Mouse (Mus musculus) lung, postnatal 4 days (tissue): Measurements from ENCODE around the gene Slc10a6.
A peak's percentile ranks its signal among the peaks of the same experiment; 100 is the strongest.

Experiments
- DNase-seq, 2 experiments: peaks; one replicate each; pipeline ENCODE4 v3.0.0; 2021

Slc10a6 gene

DNA sequence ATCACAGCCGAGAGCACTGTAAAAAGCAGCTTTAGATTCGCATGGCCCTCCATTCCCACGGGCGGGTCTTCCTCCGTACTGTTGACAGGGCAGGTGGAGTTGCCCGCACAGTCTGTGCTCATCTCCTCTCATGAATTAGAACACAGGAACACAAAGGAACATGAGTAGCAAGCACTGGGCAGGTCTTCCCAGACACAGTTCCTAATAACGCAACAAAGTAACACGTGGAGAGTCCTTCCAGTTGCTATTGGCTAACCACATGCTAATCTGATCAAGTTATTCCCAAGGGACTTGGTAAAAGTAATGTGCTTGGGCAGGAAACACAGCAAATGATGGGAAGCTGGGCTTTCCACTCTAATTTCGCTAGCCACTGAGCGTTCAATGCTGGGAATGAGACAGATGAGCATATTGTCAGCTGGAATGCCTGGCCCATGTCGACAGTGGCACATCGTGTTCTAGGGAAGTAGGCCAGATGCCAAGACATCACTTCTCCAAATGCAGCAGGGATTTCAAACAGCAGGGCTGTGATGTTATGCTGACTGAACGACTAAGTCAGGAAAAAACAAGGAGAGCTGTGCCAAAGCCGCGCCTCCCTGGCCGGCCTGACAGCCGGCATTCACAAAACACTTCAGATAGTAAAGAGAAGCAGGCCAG, at the start of gene Slc10a6:
TSS of gene Slc10a6 (minus strand) at position 293 of the 654 bp plus-strand sequence.
- peak; percentile 75 to 93 for DNase-seq

DNA sequence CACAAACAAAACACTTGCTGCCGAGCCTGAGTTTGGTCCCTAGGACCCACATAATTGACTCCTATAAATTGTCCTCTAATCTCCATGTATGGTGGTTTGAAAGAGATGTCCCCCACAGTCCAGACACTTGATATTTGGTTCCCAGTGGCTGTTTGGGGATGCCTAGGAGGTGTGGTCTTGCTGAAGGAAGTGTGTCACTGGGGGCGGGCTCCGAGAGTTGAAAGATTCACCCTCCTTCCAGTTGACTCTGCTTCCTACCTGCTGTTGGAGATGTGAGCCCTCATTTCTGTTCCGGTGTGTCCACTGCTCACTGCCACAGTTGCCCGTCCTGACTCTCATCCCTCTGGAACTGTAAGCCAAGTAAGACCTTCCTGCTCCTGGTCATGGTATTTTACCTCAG, 49.8 kb upstream of the Slc10a6 start:
- DNase-seq = no peak

DNA sequence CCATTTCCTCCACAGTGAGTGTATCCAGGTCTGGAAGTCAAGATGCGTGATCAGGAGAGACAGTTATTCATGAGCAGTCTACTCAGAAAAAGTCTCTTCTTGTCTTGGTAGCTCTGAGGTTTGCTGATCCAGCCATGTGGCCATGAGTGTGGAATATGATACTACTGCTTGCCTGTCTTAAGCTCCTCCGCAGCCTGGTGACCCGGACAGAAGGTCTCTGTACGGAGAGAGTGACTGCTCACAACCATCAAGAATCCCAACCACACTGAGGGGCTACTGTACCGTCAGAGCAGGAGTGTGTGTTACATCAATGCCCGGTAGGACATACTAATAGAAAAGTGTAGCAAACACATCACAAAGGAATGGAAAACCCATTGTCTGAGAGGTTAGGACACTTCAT, 48.7 kb upstream of the Slc10a6 start:
- no peak for DNase-seq

DNA sequence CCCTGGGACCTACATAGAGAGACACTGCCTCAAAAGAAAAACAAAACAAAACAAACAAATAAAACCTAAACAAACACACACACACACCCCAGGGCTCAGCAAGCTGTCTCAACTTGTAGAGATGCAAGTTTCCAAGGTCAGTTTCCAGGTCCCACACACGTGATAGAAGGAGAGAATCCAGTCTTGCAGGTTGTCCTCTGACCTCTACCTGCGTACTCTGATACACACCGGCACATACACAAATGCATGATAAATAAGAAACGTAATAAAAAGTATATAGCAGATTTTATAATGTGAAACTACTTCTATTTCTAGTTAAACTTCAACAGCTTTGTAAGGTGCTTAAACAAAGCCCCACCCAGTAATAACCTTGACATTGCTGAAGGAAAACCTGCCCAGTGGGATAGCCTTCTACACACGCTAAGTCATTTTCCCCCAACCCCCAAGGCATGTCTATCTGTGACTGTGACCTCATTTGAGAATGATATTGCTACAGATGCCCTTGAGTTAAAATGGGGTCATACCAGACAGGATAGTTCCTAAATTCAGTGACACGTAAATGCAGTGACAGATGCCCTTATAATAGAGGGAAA, 47.2 kb upstream of the Slc10a6 start:
- no peak for DNase-seq

DNA sequence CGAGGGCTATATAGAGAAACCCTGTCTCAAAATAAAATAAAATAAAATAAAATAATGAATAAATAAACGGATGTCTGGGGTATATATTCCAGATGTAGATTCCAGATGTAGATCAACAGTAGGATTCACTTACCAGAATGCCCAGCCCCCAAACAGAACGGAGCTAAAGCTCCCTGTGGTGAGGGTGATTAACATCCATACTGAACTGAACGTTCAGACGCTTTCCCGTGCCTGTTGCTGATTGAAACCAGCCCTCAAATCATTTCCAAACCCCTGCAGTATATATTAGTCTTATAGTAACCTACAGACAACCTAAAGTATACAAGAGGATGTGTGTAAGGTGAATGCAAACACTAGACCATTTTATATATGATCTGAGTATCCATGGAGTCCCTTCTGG, 45.3 kb upstream of the Slc10a6 start:
- DNase-seq = no peak

DNA sequence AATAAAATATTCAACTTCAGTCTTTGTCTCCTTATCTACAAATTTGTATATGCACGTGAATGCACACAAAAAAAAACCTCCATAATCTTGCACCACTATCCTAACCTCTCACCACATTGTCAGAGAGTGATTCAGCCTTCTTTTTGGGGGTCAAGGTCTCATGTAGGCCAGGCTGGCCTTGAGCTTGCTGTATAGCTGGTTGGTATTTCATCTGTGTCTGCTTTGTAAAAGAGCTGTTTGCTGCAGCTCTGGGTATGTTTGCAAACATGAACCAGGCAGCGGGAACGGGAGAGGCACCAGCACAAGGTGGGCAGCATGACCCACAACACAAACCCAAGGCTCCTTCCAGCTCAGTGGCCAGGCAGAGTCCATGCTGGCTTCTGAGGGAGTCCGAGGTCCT, 44.4 kb upstream of the Slc10a6 start:
- no peak for DNase-seq

DNA sequence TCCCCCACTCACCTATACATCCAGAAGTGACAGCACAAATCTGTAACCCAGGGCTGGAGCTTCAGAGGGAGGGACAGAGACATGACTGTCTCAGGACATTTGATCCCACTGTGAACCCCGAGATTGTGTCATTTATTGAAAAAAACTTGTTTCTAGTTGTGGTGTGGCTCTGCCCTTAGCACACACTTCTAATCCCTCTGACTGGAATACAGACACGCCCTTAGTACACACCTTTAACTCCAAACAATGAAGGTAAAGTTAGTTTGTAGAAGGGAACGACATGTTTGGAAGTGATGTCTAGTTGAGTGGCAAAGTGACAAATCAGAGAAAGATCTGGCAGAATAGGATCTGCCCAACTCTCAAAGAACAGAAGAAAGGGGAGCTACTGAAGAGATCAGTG, 42.7 kb upstream of the Slc10a6 start:
- DNase-seq = no peak

DNA sequence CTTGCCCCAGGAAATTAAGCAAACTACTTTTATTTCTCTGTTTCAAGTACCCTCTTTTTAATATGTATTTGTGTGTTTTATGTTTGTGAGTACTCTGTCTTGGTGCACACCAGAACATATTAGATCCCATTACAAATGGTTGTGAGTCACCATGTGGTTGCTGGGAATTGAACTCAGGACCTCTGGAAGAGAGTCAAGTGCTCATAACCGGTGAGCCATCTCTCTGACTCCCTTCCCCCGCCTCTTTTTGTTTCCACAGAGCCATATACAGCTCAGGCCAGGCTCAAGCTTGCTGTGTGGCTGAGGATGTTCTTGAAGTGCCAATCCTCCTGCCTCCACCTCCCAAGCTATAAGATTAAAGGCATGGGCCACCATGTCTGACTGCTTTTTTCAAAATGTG, 36.7 kb upstream of the Slc10a6 start:
- DNase-seq = no peak

DNA sequence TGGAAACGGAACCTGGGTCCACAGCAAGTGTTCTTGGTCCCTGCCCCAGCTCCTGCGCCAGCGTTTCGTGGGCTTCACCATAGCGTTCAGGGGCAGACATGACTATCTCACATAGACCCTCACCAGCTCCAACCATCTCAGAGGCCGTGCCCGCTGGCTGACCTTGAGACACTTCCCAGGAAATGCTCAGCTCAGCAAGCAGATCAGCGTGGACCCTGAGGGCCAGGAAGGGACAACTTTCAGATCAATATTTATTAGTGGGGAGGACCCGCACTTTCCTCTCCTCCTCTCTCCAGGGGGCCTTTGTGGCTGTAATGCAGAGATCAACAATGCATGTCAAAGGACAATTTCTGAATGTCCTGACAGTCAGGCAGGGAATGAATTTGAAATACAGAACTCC, 35.7 kb upstream of the Slc10a6 start:
- no peak for DNase-seq

DNA sequence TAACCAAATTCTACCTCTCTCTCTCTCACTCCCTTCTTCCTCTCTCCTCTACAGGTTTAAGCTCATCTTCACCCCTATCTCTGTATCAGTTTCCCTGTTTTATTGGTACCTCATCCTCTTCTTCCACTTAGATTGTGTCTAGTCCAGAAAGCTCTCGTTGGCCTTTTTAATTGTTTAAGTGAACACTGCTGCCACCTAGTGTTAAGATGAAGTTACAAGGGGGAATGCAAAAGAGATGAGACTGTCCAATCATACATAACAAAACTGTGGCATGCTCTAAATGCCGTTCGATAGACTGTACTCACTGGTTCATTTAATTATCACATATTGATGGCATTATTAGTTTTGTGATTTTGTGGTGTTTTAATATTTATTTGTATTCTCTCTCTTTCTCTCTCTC, 30.4 kb upstream of the Slc10a6 start:
- no peak for DNase-seq

DNA sequence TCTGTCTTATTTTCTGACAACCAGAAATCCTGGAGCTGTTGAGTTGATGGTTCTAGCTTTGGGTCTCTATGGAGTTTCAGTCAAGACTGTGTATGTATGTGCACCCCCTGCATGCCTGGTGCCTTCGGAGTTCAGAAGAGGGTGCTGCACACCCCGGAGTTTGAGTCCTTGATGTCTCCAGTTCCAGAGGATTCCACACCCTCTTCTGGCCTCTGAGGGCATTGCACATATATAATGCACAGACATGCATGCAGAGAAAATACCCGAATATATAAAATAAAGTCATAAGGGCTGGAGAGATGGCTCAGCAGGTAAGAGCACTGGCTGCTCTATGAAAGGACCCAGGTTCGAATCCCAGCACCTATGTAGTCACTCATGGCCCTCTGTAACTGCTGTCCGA, 29.7 kb upstream of the Slc10a6 start:
- DNase-seq = peak in 1 of 2 experiments; percentile 47

DNA sequence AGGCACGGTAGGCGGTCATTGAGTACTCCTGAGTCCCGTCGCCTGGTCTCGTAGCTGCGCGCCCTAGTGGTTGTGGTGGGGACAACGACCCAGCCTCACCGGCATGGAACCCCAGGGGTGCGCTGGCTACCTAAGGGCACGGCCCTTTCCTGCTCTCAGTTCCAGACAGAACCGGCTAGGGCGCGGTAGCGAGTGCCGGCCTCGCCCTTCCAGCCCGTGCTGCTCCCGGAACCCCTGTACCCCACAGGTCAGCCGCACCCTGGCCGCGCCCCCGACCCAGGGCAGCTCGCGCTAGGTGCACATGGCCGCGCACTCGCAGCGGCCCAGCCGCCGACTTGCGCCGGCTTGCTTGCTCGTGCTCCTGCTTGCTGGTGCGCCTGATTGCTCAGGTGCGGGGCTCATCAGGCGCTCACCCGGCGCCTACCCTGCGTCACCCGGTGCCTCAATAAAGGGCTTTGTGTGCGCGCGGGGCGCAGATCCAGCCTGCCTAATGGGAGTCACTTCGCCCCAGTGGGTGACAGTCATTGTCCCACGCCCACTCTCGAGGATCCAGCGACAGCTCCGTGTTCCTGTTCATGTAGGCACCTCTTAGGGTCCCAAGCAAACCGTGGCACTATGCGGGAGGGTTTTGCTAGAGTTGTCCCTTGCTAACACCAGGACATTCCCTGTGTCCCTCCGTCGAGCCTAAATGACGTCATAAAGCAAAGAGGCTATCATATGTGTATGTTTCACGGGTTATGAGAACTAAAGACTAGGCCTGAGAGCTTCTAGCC, 26.3 kb upstream of the Slc10a6 start, which contains the start of gene 1700016H13Rik:
TSS of gene 1700016H13Rik (minus strand) at position 665 of the 773 bp plus-strand sequence.
- peak; percentile 82 to 88 for DNase-seq

DNA sequence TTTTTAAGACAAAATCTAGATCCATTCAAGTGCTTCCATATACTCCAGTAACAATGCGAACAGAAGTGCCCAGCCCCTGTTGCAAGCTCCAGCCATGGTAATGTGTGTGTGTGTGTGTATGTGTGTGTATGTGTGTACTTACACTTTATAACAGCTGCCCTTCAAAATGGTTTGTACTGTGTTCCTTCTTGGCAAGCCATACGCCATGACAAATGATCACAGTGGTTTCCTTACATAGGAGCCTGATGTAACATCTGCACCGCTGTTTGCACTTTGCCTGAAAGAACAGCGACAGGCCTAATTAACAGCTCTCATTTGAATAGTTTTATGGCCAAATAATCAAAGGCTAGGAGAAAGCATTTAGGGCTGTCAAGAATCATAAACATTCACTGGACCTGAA, 25.6 kb upstream of the Slc10a6 start:
- DNase-seq = no peak

DNA sequence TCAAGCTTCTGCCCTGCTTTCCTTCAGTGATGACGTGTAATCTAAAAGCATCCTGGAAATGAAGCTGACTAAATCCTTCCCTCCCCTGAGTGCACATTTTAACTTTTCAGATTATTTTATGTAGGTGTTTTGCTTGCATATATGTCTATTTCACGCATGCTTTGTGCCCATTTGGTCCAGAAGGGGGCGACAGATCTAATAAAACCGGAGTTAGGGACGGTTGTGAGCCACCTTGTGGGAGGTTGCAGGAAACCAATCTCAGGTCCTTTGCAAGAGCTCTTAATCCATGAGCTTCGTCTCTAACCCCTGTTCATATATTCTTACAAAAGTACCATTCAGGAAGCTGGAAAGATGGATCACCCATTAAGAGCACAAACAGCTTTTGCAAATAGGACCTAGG, 25.0 kb upstream of the Slc10a6 start:
- DNase-seq = peak; percentile 36 to 62

DNA sequence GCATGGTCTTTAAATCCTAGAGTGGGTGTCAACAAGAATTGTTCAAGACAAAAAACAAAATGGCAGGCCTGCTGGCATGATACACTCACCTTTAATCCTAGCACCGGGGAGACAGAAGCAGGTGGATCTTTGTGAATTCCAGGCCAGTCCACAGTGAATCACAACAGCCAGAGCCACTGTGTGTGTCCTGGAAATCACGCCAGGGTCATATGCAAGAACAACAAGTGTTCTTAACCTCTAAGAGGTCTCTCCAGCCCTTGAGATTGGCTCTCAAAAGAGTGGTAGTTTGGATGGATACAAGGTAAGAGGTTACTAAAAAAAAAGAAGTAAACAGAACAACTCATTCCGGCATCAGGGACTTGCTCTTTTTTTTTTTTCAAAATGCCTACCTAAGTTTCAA, 18.1 kb upstream of the Slc10a6 start:
- no peak for DNase-seq

DNA sequence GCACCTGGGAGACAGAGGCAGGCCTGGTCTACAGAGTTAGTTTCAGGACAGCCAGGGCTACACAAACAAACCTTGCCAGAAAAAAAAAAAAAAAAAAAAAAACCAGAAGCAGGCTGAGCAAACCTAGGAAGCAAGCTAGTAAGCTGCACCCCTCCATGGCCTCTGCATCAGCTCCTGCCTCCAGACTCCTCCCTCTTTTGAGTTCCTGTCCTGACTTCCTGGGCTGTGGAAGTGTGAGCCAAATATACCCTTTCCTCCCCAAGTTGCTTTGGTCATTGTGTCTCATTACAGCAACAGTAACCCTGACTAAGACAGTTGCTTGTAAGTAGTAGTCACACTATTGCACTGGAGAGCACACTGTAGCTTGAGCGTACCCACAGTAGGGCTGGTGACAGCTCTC, 15.0 kb upstream of the Slc10a6 start:
- no peak for DNase-seq

DNA sequence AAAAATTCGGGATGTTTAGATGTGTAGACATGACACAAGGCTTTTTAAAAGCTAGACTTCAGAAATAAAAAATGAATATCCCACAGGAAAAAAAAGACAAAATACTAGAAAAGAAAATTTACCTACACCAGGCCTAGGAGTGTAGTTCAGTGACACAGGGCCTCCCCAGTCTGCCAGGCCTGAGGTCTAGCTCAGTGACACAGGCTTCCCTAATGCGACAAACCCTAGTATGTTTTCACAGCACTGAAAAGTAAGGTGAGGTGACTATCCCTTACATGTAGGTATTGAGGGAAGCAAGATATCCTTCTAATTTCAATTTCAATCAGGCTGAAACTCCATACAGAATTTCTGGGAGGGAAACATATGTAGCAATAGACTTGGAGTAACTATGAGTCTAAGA, 8.0 kb upstream of the Slc10a6 start:
- no peak for DNase-seq

DNA sequence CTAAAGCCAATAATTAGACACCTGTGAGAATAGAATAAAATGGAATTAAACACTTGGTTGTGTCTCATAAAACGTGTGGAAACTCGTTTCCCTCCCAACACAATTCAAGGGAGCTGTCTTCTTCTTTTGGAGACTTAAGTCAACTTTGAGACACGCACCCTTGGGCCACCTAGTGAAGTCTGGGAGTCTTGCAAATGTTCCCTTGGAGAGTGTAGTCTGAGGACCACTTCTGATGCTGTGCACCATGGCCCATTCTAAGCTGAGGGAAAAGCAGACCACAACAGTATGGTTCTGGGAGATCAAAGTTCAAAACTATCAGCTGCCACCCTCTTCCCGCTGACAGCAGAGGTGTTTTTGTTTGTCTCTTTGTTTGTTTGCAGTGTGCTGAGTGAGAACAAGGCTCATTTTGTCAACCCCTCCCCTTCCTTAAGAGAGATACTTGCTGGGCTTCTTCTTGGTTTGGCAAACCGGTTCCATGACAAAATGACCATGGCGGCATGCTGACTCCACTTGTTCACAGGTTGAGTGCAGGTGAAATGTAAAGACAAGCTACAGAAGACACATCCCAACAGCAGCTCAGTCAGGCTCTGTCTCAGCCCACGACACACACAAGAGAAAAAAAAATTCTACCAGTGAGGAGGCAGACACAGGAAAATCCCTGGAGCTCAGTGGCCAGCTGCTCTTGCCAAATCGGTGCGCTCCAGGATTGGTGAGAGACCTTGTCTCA, 814 bp upstream of the Slc10a6 start:
- DNase-seq = no peak

DNA sequence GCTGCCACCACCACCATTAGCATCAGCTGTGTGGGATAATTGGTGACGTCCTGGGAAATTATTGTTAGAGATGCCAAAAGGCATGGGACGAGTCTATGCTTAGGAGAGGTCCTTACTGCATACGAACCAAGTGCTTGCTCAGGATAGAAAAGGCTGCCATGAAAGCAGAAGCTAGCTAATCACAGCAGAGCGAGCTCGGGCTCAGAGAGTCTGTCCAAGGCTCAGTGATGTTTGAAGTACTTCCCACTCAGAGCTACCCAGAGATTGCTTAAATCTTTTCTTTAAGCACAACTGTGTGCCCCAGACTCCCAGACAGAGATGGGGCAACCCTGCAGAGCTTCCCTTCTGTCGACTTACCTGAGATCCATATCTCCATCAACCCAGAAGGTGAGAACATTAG, 704 bp downstream of the Slc10a6 start:
- no peak for DNase-seq

DNA sequence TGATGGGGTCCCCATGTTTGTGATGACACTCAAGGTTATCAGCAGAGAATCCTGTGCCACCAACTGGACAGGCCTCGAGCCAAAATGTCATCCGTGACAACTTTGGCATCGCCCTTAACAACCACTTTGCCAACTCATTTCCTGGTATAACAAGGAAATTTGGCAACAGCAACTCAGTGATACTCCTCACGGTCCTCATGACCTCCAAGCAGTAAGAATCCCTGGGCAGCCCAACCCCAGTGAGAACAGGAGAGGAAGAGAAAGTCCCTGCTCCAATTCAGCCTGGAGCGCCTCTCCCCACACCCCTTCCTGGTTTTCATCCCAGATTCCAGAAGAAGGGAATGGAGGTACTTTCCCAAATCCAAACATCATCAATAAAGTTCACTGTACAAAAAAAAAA, 4.4 kb downstream of the Slc10a6 start:
- DNase-seq = no peak

DNA sequence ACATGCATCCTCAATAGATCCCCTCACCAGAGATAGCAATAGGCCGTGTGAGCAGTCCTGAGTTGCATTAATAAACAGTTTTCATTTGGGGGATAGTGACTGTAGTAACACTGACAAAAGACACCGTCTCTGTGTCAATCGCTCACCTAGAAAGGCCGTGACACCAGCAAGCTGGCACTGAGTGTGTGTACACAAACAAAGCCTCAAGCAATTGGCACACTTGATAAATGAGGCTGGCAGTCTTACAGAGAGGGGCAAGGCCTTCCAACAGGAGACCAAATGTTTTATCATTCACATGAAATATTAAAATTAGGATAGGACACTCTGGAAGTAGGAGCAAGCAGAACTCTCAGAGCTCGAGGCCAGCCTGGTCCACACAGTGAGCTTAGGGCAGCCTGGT, 6.9 kb downstream of the Slc10a6 start:
- no peak for DNase-seq

DNA sequence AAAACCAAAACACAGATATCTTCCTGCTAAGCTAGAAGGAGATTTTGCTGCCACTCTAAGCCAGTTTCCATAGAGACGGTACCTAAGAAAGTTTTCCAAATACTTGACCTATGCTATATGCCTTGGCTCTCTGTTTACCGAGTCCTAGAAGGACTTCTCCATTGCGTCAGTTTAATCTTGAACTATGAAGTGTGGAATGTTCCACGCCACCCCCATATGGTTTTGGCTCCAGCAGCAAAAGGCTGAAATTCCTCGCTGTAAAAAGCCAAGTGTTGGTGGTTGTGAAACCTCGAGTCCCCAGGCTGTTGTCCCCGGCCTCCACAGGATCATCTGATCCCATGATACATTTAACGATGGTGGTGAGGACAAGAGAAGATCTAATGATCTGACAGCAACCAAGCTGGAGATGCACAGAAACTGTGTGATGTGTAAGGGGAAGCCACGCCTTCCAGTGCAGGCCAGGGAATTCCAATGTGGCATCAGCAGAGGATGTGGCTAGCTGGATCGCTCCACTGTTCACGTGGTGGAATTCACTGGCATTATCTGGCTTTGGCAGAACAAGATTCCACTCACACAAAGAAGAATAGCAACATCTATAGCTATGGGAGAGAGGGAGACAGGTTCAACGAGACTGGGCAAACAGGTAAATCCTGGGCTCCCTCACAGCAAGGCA, 8.8 kb downstream of the Slc10a6 start:
- peak; percentile 79 to 89 for DNase-seq

DNA sequence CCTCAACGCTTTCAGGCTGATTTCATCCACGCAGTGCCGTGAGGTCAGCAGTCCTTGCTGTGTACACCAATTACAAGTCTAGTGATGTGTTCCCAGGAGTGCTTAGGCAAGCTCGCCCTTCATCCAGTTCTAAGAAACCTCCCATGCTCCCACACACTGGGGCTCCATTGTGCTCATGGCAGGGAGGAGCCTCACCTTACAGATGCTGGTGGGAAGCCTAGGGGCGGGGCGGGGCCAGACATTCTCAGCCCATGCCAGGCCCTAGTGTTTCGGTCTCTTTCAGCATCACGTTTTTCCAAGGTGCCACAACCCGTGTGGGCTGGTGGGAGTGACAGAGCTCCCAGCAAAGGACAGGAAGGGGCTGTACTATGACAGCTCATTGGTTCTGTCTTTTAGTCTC, 12.0 kb downstream of the Slc10a6 start:
- DNase-seq = no peak
